Mouse (Mus musculus): ENCODE measurements around the gene Gpr19. TPM values are rescaled to one million over a fixed set of nuclear protein-coding genes. Genes with fewer than 3 reads are reported as not detected.

The Gpr19 gene
- polyA plus RNA-seq (2016; fragmentation: Nextera tagmentation; extraction: Ambion mirVana): 7.1 and 8.4 TPM in 2 replicates

- Histone ChIP-seq H3K9me3 (replicated peaks) (no peaks in the 10 kb centered on the region), H3K4me2 (peak within 1 kb of the TSS; percentile 91), H3K4me1 (peaks cover 35% of the 10 kb centered on the region), H3K27ac (peak within 1 kb of the TSS; percentile 100), H3K36me3 (no peaks in the 10 kb centered on the region), H3K9ac (peak within 1 kb of the TSS; percentile 91), H3K4me3 (peak within 1 kb of the TSS; percentile 80), H3K27me3 (replicated peaks) (no peaks in the 10 kb centered on the region)
- ATAC-seq: peak; percentile 91
- WGBS (ENCODE audit: insufficient replicate concordance): under 1% methylated on average over 51 of the region's 51 CpGs
These were observed at the start of gene Gpr19 for GRCm38 (mm10) chr6:134898095-134898965. Gpr19 (minus strand) TSS chr6:134898578.

GRCm38 (mm10) chr6:134947311-134948087 is 49.1 kb upstream of the Gpr19 start:
- H3K9ac ChIP-seq: no peak overlapping the region
- no peaks in the 10 kb centered on the region for H3K27me3 ChIP-seq (replicated peaks)
- H3K4me3 ChIP-seq: no peak overlapping the region
- WGBS (ENCODE audit: insufficient replicate concordance): 40% methylated on average over 13 of the region's 13 CpGs
- peaks cover 83% of the 10 kb centered on the region for H3K36me3 ChIP-seq
- peak overlapping the region; percentile 27; the same call in 1 of the 2 replicates for H3K4me2 ChIP-seq
- no peak for ATAC-seq
- H3K27ac ChIP-seq: no peak overlapping the region
- no peaks in the 10 kb centered on the region for H3K9me3 ChIP-seq (replicated peaks)
- peaks cover 47% of the 10 kb centered on the region for H3K4me1 ChIP-seq

GRCm38 (mm10) chr6:134946858-134947257 is 48.5 kb upstream of the Gpr19 start:
- H3K9ac ChIP-seq: no peak overlapping the region
- peaks cover 50% of the 10 kb centered on the region for H3K4me1 ChIP-seq
- H3K4me3 ChIP-seq: no peak overlapping the region
- peak overlapping the region; percentile 15; the same call in 1 of the 2 replicates for H3K27ac ChIP-seq
- no peaks in the 10 kb centered on the region for H3K9me3 ChIP-seq (replicated peaks)
- no peak for ATAC-seq
- H3K27me3 ChIP-seq (replicated peaks): no peaks in the 10 kb centered on the region
- H3K4me2 ChIP-seq: no peak overlapping the region
- WGBS (ENCODE audit: insufficient replicate concordance): 79% methylated on average over 9 of the region's 9 CpGs
- H3K36me3 ChIP-seq: peaks cover 84% of the 10 kb centered on the region

- Histone ChIP-seq H3K27ac (peak overlapping the region; percentile 36; the same call in 1 of the 2 replicates), H3K9ac (no peak overlapping the region), H3K9me3 (replicated peaks) (no peaks in the 10 kb centered on the region), H3K4me2 (no peak overlapping the region), H3K36me3 (peaks cover 84% of the 10 kb centered on the region), H3K4me3 (no peak overlapping the region), H3K4me1 (peaks cover 42% of the 10 kb centered on the region), H3K27me3 (replicated peaks) (no peaks in the 10 kb centered on the region)
- WGBS (ENCODE audit: insufficient replicate concordance): 66% methylated on average over 6 of the region's 6 CpGs
- no peak for ATAC-seq
These were observed 47.7 kb upstream of the Gpr19 start for GRCm38 (mm10) chr6:134946054-134946453.

GRCm38 (mm10) chr6:134943759-134944407 is 45.5 kb upstream of the Gpr19 start:
- Histone ChIP-seq H3K27me3 (replicated peaks) (no peaks in the 10 kb centered on the region), H3K4me3 (no peak overlapping the region), H3K4me1 (peaks cover 29% of the 10 kb centered on the region), H3K9ac (no peak overlapping the region), H3K36me3 (peaks cover 87% of the 10 kb centered on the region), H3K4me2 (no peak overlapping the region), H3K27ac (no peak overlapping the region), H3K9me3 (replicated peaks) (no peaks in the 10 kb centered on the region)
- no peak for ATAC-seq
- 88% methylated on average over 13 of the region's 13 CpGs for WGBS (ENCODE audit: insufficient replicate concordance)

- no peak for ATAC-seq
- Histone ChIP-seq H3K27me3 (replicated peaks) (no peaks in the 10 kb centered on the region), H3K9ac (no peak overlapping the region), H3K9me3 (replicated peaks) (no peaks in the 10 kb centered on the region), H3K27ac (no peak overlapping the region), H3K36me3 (peaks cover 77% of the 10 kb centered on the region), H3K4me3 (no peak overlapping the region), H3K4me1 (peaks cover 17% of the 10 kb centered on the region), H3K4me2 (no peak overlapping the region)
- 74% methylated on average over 4 of the region's 4 CpGs for WGBS (ENCODE audit: insufficient replicate concordance)
These were observed 41.4 kb upstream of the Gpr19 start for GRCm38 (mm10) chr6:134939781-134940180.

- H3K4me1 ChIP-seq: peaks cover 59% of the 10 kb centered on the region
- no peak overlapping the region for H3K27ac ChIP-seq
- ATAC-seq: no peak
- peaks cover 50% of the 10 kb centered on the region for H3K36me3 ChIP-seq
- no peaks in the 10 kb centered on the region for H3K27me3 ChIP-seq (replicated peaks)
- H3K4me2 ChIP-seq: peak overlapping the region; percentile 96; the same call in 1 of the 2 replicates
- no peak overlapping the region; the same call in 1 of the 2 replicates for H3K9ac ChIP-seq
- no peaks in the 10 kb centered on the region for H3K9me3 ChIP-seq (replicated peaks)
- 70% methylated on average over 5 of the region's 5 CpGs for WGBS (ENCODE audit: insufficient replicate concordance)
- no peak overlapping the region for H3K4me3 ChIP-seq
These were observed 35.9 kb upstream of the Gpr19 start for GRCm38 (mm10) chr6:134934305-134934704.

GRCm38 (mm10) chr6:134933207-134933558 is 34.8 kb upstream of the Gpr19 start:
- Histone ChIP-seq H3K4me2 (peak overlapping the region; percentile 96), H3K27ac (no peak overlapping the region), H3K4me3 (peak overlapping the region; percentile 15; the same call in 1 of the 2 replicates), H3K36me3 (peaks cover 47% of the 10 kb centered on the region), H3K27me3 (replicated peaks) (no peaks in the 10 kb centered on the region), H3K9me3 (replicated peaks) (no peaks in the 10 kb centered on the region), H3K9ac (peak overlapping the region; percentile 50; the same call in 1 of the 2 replicates), H3K4me1 (peaks cover 54% of the 10 kb centered on the region)
- ATAC-seq: no peak
- 60% methylated on average over 2 of the region's 2 CpGs for WGBS (ENCODE audit: insufficient replicate concordance)

DNA sequence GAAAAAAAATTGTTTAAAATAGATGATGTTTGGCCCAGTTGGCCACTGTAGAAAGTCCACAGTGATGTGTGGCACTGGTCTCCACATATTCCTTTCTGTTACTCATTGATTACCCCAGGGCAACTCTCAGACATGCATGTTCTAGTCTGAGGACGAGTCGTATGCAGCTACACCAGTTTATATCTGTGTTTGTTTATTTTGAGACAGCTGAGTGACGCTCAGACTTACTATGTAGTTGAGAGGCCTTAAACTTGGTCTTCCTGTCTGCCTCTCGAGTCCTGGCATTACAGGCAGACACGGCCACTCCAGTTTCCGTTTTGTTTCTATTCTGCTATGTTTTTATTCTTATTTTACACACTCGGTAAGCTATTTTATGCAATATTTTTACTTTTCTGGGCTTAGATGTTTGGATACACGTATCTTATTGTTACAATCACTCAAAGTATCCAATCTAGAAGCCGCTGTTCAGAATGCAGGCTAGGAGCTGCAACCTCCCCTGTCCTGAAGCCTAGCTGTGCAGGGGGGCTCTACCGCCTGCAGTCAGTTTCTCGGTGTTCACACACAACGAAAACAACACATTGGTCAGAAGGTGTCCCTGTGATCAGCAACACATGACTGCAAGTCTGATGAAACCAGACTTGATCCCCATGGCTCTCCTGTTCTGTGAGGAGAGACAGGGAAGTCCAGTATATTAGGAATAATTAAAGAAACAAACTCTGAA is 34.3 kb upstream of the Gpr19 start:
- Histone ChIP-seq H3K4me3 (peak overlapping the region; percentile 15; the same call in 1 of the 2 replicates), H3K4me1 (peaks cover 52% of the 10 kb centered on the region), H3K36me3 (peaks cover 47% of the 10 kb centered on the region), H3K27ac (no peak overlapping the region), H3K9me3 (replicated peaks) (no peaks in the 10 kb centered on the region), H3K9ac (peak overlapping the region; percentile 50; the same call in 1 of the 2 replicates), H3K4me2 (peak overlapping the region; percentile 96), H3K27me3 (replicated peaks) (no peaks in the 10 kb centered on the region)
- WGBS (ENCODE audit: insufficient replicate concordance): 79% methylated on average over 12 of the region's 12 CpGs
- no peak for ATAC-seq

DNA sequence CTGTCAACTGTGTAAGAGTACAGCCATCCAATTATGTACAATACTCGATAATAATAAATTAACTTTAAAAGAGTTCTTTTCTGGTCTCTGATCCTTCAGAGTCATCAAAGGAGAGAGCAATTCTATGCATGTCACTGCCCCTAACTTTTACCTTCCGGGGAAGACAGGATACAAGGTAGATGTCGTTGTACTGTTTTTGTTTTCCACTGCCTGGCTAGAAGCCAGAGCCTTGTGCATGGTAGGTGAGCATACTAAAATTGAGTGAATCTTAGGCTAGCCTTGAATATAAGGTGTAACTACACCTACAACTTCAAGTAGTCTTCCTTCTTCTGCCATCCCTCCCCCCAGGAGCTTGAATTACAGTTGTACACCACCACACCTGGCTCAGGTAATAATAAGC is 32.8 kb upstream of the Gpr19 start:
- H3K36me3 ChIP-seq: peaks cover 35% of the 10 kb centered on the region
- no peaks in the 10 kb centered on the region for H3K27me3 ChIP-seq (replicated peaks)
- H3K27ac ChIP-seq: 0 out of 2 replicates have a peak overlapping the region, but pooled peaks have one; percentile 100
- peak overlapping the region; percentile 96 for H3K4me2 ChIP-seq
- peaks cover 49% of the 10 kb centered on the region for H3K4me1 ChIP-seq
- peak overlapping the region; percentile 95 for H3K9ac ChIP-seq
- no peak for ATAC-seq
- H3K4me3 ChIP-seq: peak overlapping the region; percentile 82
- 92% methylated on average over 3 of the region's 3 CpGs for WGBS (ENCODE audit: insufficient replicate concordance)
- no peaks in the 10 kb centered on the region for H3K9me3 ChIP-seq (replicated peaks)

- Histone ChIP-seq H3K4me3 (peak overlapping the region; percentile 82), H3K27me3 (replicated peaks) (no peaks in the 10 kb centered on the region), H3K27ac (peak overlapping the region; percentile 100), H3K4me2 (peak overlapping the region; percentile 96), H3K4me1 (peaks cover 53% of the 10 kb centered on the region), H3K9ac (peak overlapping the region; percentile 95), H3K36me3 (peaks cover 31% of the 10 kb centered on the region), H3K9me3 (replicated peaks) (no peaks in the 10 kb centered on the region)
- WGBS (ENCODE audit: insufficient replicate concordance): 71% methylated on average over 7 of the region's 7 CpGs
- no peak for ATAC-seq
These were observed 32.0 kb upstream of the Gpr19 start for GRCm38 (mm10) chr6:134930383-134930782.

Data from liver, embryonic 12.5 days (tissue).